Comparison of ENCODE assay signal across 28 mouse cellular contexts in genomic region chrX:109136306-109136705, GRCm38 (mm10). TPM values are rescaled to one million over a fixed set of nuclear protein-coding genes. Genes with fewer than 3 reads are reported as not detected.
A peak's percentile ranks its signal among the peaks of the same experiment; 100 is the strongest.
DNase-seq lines count a peak whose midpoint lies in the region; ATAC-seq and TF ChIP-seq lines count a peak whose summit lies in the region.
"Had no signal": no experiment of that assay in that cellular context is flagged by ENCODE, and none has a peak within 500 bp of the region (broad histone marks: within the 10 kb centered on the region; RNA-seq: fewer than 3 reads in every experiment).

No protein-coding gene starts in this region.

- H3K36me3 ChIP-seq in liver, postnatal 0 days (replicated peaks; ENCODE audit: insufficient read depth, low read length) = no peaks in the 10 kb centered on the region
- H3K36me3 ChIP-seq in liver, embryonic 11.5 days (ENCODE audit: control insufficient read depth, insufficient read depth, low read length) = no peaks in the 10 kb centered on the region
- no peaks in the 10 kb centered on the region for H3K36me3 ChIP-seq in myocyte (ENCODE audit: control insufficient read depth, insufficient read depth)
- H3K36me3 ChIP-seq: G1E; heart, embryonic 10.5 days; heart, embryonic 13.5 days had no signal

- H3K9me3 ChIP-seq in liver, postnatal 0 days (ENCODE audit: low read length) = no peaks in the 10 kb centered on the region
- no peaks in the 10 kb centered on the region for H3K9me3 ChIP-seq in liver, embryonic 11.5 days (ENCODE audit: control insufficient read depth, low read length)
- H3K9me3 ChIP-seq: G1E; heart, embryonic 10.5 days; heart, embryonic 13.5 days had no signal

- no peak for TF ChIP-seq CTCF in gastrocnemius, adult 2 months (IDR thresholded peaks at IDR 0.05)
- no peak for TF ChIP-seq CTCF in liver, postnatal 0 days (IDR thresholded peaks at IDR 0.05; ENCODE audit: low read depth)
- no peak for TF ChIP-seq CTCF in Patski (IDR thresholded peaks at IDR 0.05)

- CTCF ChIA-PET in Patski (lab: Charles Lee) = no interaction called here

- no peak for DNase-seq in gastrocnemius, adult 2 months
- DNase-seq in gastrocnemius, postnatal 25 days = no peak
- no peak for DNase-seq in liver, postnatal 0 days
- no peak for DNase-seq in liver, embryonic 11.5 days (ENCODE audit: low spot score)
- no peak for DNase-seq in Patski (ENCODE audit: low read depth, low spot score)
- DNase-seq in kidney, adult 8-10 months = no peak
- DNase-seq in neural tube, embryonic 10.5 days (ENCODE audit: extremely low spot score, low spot score) = no peak
- DNase-seq: adrenal gland, adult 2 months; adrenal gland, postnatal 14 days; B cell, adult 2 months; cerebellum, adult 11 months; cerebellum, adult 2 months; cerebellum, adult 9-11 months; cerebellum, postnatal 25 days; forebrain, postnatal 0 days; gastrocnemius, postnatal 36 days; heart, adult 2 months; heart, postnatal 14 days; heart, postnatal 4 days had no signal

- no peak overlapping the region for H3K9ac ChIP-seq in liver, postnatal 0 days (replicated peaks)
- H3K9ac ChIP-seq in liver, embryonic 11.5 days (ENCODE audit: low read depth, low read length) = no peak overlapping the region
- H3K9ac ChIP-seq: forebrain, postnatal 0 days; heart, embryonic 13.5 days; hindbrain, embryonic 14.5 days had no signal

- H3K27ac ChIP-seq in gastrocnemius, adult 2 months = peak overlapping the region; percentile 48; the same call in 1 of the 2 replicates
- peak overlapping the region; percentile 67; the same call in 1 of the 2 replicates for H3K27ac ChIP-seq in liver, postnatal 0 days (ENCODE audit: low read depth)
- H3K27ac ChIP-seq in liver, embryonic 11.5 days (ENCODE audit: low read depth, low read length) = no peak overlapping the region
- H3K27ac ChIP-seq: heart, embryonic 10.5 days; heart, embryonic 13.5 days; hindbrain, embryonic 14.5 days; hindbrain, postnatal 0 days had no signal

- H3ac ChIP-seq in myocyte (ENCODE audit: control insufficient read depth, insufficient read length) = no peak overlapping the region

- no peaks in the 10 kb centered on the region for H3K4me1 ChIP-seq in liver, postnatal 0 days (ENCODE audit: insufficient read depth)
- no peaks in the 10 kb centered on the region for H3K4me1 ChIP-seq in liver, embryonic 11.5 days (replicated peaks; ENCODE audit: control insufficient read depth, insufficient read depth, low read length)
- H3K4me1 ChIP-seq: heart, embryonic 10.5 days had no signal

- no peak for TF ChIP-seq EP300 in liver, postnatal 0 days (IDR thresholded peaks at IDR 0.05; ENCODE audit: low read depth)

- intact Hi-C loops in gastrocnemius, adult 2 months (cut with DNase I) = no loop called here

- no peak for TF ChIP-seq POLR2A in myocyte (IDR thresholded peaks at IDR 0.05; ENCODE audit: insufficient read length, low read depth)

- no peak overlapping the region for H3K4me3 ChIP-seq in gastrocnemius, adult 2 months
- H3K4me3 ChIP-seq in liver, postnatal 0 days (ENCODE audit: low read depth, low read length) = no peak overlapping the region
- no peak overlapping the region for H3K4me3 ChIP-seq in liver, embryonic 11.5 days (ENCODE audit: low read depth, low read length)
- no peak overlapping the region for H3K4me3 ChIP-seq in myocyte
- H3K4me3 ChIP-seq: heart, adult 2 months; heart, embryonic 10.5 days; heart, embryonic 13.5 days had no signal

- ATAC-seq in liver, postnatal 0 days = no peak
- no peak for ATAC-seq in liver, embryonic 11.5 days (replicated peaks; ENCODE audit: low FRiP score)
- peak; percentile 47 for ATAC-seq in Patski
- ATAC-seq: forebrain, embryonic 14.5 days; forebrain, postnatal 0 days; hindbrain, postnatal 0 days; inflammation-experienced regulatory T-cells, adult 6 months had no signal

- H3K4me2 ChIP-seq in liver, postnatal 0 days (ENCODE audit: low read depth, low read length) = no peak overlapping the region
- no peak overlapping the region for H3K4me2 ChIP-seq in liver, embryonic 11.5 days
- peak overlapping the region; percentile 3 for H3K4me2 ChIP-seq in myocyte (ENCODE audit: low read depth)
- H3K4me2 ChIP-seq: heart, embryonic 13.5 days; hindbrain, embryonic 14.5 days had no signal

- in situ Hi-C loops in Patski (cut with MboI; ENCODE audit: low pct_unique_long_range_greater_than_20kb) = no loop called here

- peaks cover 48% of the 10 kb centered on the region for H3K79me2 ChIP-seq in myocyte (ENCODE audit: control insufficient read depth, insufficient read depth)

- POLR2A ChIA-PET in Patski (lab: Charles Lee) = interaction anchor here (0.6 kb wide), 1 partner anchor 302 kb away, joined by 3 read pairs; no protein-coding TSS in a partner anchor

- H3K27me3 ChIP-seq in liver, postnatal 0 days (ENCODE audit: insufficient read depth, low read length) = no peaks in the 10 kb centered on the region
- no peaks in the 10 kb centered on the region for H3K27me3 ChIP-seq in liver, embryonic 11.5 days (replicated peaks; ENCODE audit: control insufficient read depth, insufficient read depth, low read length)
- H3K27me3 ChIP-seq in Patski (peaks cover 27% of the 10 kb centered on the region), myocyte (ENCODE audit: control insufficient read depth, insufficient read depth, insufficient read length) (no peaks in the 10 kb centered on the region)
- H3K27me3 ChIP-seq: CH12.LX; heart, embryonic 13.5 days had no signal

TF ChIP-seq in myocyte, 11 proteins besides CTCF, POLR2A, EP300 and RAD21:
- TF ChIP-seq E2F4 (IDR thresholded peaks at IDR 0.05; ENCODE audit: insufficient read depth) (no peak), MYOG (IDR thresholded peaks at IDR 0.05; ENCODE audit: control insufficient read depth in 1 of 3, insufficient read depth in 1 of 3, insufficient read length in 2 of 3, low read depth in 2 of 3) (no peak), TCF3 (IDR thresholded peaks at IDR 0.05; ENCODE audit: insufficient read length, low read depth) (no peak), MYOD1 (IDR thresholded peaks at IDR 0.05; ENCODE audit: control insufficient read depth in 1 of 3, insufficient read length in 2 of 3, low read depth in 2 of 3) (no peak), MAX (IDR thresholded peaks at IDR 0.05; ENCODE audit: low read depth) (no peak)

RNA-seq across cellular contexts. Expression of gene Sh3bgrl, which starts 41.1 kb away (rescaled TPM):
- 10 to 100 TPM; 10.7 to 12.7 TPM for total RNA-seq in gastrocnemius, adult 2 months (2021)
- total RNA-seq in gastrocnemius, postnatal 25 days (2021) = 10 to 100 TPM; 11.2 to 23.8 TPM
- polyA plus RNA-seq in liver, postnatal 0 days (2015; fragmentation: Nextera tagmentation; extraction: Ambion mirVana) = 32.2 and 36.8 TPM in 2 replicates
- polyA plus RNA-seq in liver, embryonic 11.5 days (2014; fragmentation: Nextera tagmentation; extraction: Ambion mirVana) = 89.2 and 93.5 TPM in 2 replicates
- 127 TPM for polyA plus RNA-seq in Patski (2021)
- 18.5 TPM for polyA plus RNA-seq in myocyte (2012; fragmentation: generic; extraction: Trizol)
